Comparison of ENCODE assay signal across 8 mouse cellular contexts in genomic region chr10:120271318-120271717, GRCm38 (mm10). TPM values are rescaled to one million over a fixed set of nuclear protein-coding genes. Genes with fewer than 3 reads are reported as not detected.
DNase-seq lines count a peak whose midpoint lies in the region; ATAC-seq lines count a peak whose summit lies in the region.

No protein-coding gene starts in this region.

- 69% methylated on average over 6 of the region's 6 CpGs for WGBS in heart, embryonic 12.5 days
- WGBS in hindbrain, embryonic 12.5 days = 76% methylated on average over 6 of the region's 6 CpGs

- no peaks in the 10 kb centered on the region for H3K27me3 ChIP-seq in heart, embryonic 12.5 days (replicated peaks)
- no peaks in the 10 kb centered on the region for H3K27me3 ChIP-seq in hindbrain, embryonic 12.5 days
- peaks cover 13% of the 10 kb centered on the region for H3K27me3 ChIP-seq in megakaryocyte, embryonic 14.5 days (replicated peaks)

- no peak overlapping the region for H3K27ac ChIP-seq in heart, embryonic 12.5 days (ENCODE audit: poor library complexity, severe bottlenecking)
- 0 out of 2 replicates have a peak overlapping the region, but pooled peaks have one; percentile 74 for H3K27ac ChIP-seq in hindbrain, embryonic 12.5 days

- no peak for ATAC-seq in heart, embryonic 12.5 days (ENCODE audit: insufficient number of reproducible peaks, low FRiP score)
- 0 out of 2 replicates have a peak, but pooled peaks have one; percentile 27 for ATAC-seq in common myeloid progenitor, adult 5-6 weeks (replicated peaks; ENCODE audit: low read depth, poor library complexity, severe bottlenecking)
- ATAC-seq in hindbrain, embryonic 12.5 days (ENCODE audit: low FRiP score) = no peak

- peaks cover 21% of the 10 kb centered on the region for H3K4me1 ChIP-seq in heart, embryonic 12.5 days (replicated peaks)
- H3K4me1 ChIP-seq in hindbrain, embryonic 12.5 days = peaks cover 20% of the 10 kb centered on the region
- H3K4me1 ChIP-seq in megakaryocyte, embryonic 14.5 days = peaks cover 14% of the 10 kb centered on the region

- H3K4me2 ChIP-seq in heart, embryonic 12.5 days = peak overlapping the region; percentile 72; the same call in 1 of the 2 replicates
- peak overlapping the region; percentile 53 for H3K4me2 ChIP-seq in hindbrain, embryonic 12.5 days (replicated peaks)

- no peak overlapping the region for H3K4me3 ChIP-seq in heart, embryonic 12.5 days
- no peak overlapping the region for H3K4me3 ChIP-seq in hindbrain, embryonic 12.5 days
- peak overlapping the region; percentile 70 for H3K4me3 ChIP-seq in megakaryocyte, embryonic 14.5 days (replicated peaks)

- H3K9ac ChIP-seq in heart, embryonic 12.5 days = no peak overlapping the region
- 0 out of 2 replicates have a peak overlapping the region, but pooled peaks have one; percentile 42 for H3K9ac ChIP-seq in hindbrain, embryonic 12.5 days

- no peaks in the 10 kb centered on the region for H3K36me3 ChIP-seq in heart, embryonic 12.5 days
- H3K36me3 ChIP-seq in hindbrain, embryonic 12.5 days = no peaks in the 10 kb centered on the region
- no peaks in the 10 kb centered on the region for H3K36me3 ChIP-seq in megakaryocyte, embryonic 14.5 days (replicated peaks; ENCODE audit: low read length)

- DNase-seq in heart, adult 11 months = no peak
- DNase-seq in testis, postnatal 10 days (ENCODE audit: low spot score) = no peak
- DNase-seq in testis, postnatal 14 days (ENCODE audit: low spot score) = no peak
- DNase-seq in layer of hippocampus, adult 9-10 months (ENCODE audit: low spot score) = no peak

- peaks cover 5% of the 10 kb centered on the region for H3K9me3 ChIP-seq in heart, embryonic 12.5 days (replicated peaks)
- no peaks in the 10 kb centered on the region for H3K9me3 ChIP-seq in hindbrain, embryonic 12.5 days (replicated peaks)
- H3K9me3 ChIP-seq in megakaryocyte, embryonic 14.5 days = peaks cover 6% of the 10 kb centered on the region

RNA-seq across cellular contexts. Expression of gene Llph, which starts 44.4 kb away (rescaled TPM):
- 31.7 and 32.0 TPM in 2 replicates for polyA plus RNA-seq in heart, embryonic 12.5 days (2016; fragmentation: Nextera tagmentation; extraction: Ambion mirVana)
- 97.9 and 108 TPM in 2 replicates for total RNA-seq in common myeloid progenitor, adult 5-6 weeks (2017)
- polyA plus RNA-seq in hindbrain, embryonic 12.5 days (2016; fragmentation: Nextera tagmentation; extraction: Ambion mirVana) = 46.9 and 48.0 TPM in 2 replicates
- polyA plus RNA-seq in megakaryocyte, embryonic 14.5 days (2012; ENCODE audit: insufficient read depth, low replicate concordance) = 21.5 and 123 TPM in 2 replicates
